Mouse (Mus musculus) adrenal gland, adult 8-10 months (tissue): Measurements from ENCODE around the gene P2ry12. TPM values are rescaled to one million over a fixed set of nuclear protein-coding genes. Genes with fewer than 3 reads are reported as not detected.

Experiments used
- DNase-seq: peaks from one replicate; pipeline ENCODE4 v3.0.0; 2022
- total RNA-seq, 4 experiments: library from RNA; stranded (reverse); gene quantifications; 2 replicates each; pipeline ENCODE4 v1.2.4; 2022

The P2ry12 gene
- total RNA-seq, 4 experiments from 2014 or later, result 1.2 to 4.8 (median 2.4) TPM

DNA sequence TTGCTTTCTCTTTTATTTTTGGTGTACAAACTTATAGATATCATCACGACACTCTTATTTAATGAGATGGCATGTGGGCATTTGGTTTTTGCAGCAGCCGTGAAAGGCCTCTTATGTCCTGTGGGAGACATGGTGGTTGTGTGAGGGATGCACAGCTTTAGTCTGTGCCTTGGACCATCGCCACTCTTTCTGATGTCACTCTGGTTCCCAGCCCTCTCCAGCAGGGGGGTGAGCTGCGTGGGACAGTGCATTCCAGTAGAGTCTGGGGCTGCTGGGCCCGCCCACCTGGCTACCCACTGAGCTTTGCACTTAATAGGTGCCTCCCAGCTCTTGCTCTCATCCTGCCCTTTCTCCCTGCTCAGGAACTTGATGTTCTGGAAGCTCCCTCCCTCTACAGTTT, 81.5 kb downstream of the P2ry12 start:
- DNase-seq, result no peak

GRCm38 (mm10) chr3:59176871-59177270, 85.8 kb downstream of the P2ry12 start:
- no peak for DNase-seq

GRCm38 (mm10) chr3:59175234-59175633, 87.4 kb downstream of the P2ry12 start:
- peak; percentile 28 for DNase-seq

DNA sequence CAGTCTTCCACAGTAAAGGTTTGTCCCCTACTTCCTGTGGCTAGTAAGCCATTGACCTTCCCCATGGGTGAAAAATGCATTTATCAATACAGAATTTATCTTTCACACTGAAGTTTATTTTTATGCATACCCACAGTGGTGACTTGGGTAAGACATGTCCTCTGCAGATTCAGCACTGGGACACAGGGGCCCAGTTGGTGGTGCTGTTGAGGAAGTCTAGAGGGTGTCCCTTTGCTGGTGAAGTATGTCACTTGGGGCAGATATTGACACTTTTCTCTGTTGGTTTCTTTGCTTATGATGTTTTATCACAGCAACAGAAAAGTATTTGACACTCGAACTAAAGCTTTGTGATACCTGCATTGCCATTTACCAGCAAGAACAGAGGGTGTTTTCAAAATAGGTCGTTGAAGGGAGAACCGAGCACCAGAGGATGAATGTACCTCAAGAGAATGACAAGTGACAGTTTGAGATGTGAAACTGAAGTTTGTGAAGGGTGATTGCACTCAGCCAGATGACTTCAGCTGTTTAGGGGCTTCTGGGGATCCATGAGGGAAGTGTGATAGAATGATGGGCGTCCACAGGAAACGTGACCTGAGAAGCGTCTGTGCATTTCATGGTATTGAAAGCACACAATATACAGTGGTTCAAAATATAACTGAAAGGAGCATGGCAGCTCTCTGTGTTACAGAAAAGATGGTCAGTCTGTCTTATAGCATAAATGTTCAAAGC, 88.1 kb downstream of the P2ry12 start:
- DNase-seq, result no peak

DNA sequence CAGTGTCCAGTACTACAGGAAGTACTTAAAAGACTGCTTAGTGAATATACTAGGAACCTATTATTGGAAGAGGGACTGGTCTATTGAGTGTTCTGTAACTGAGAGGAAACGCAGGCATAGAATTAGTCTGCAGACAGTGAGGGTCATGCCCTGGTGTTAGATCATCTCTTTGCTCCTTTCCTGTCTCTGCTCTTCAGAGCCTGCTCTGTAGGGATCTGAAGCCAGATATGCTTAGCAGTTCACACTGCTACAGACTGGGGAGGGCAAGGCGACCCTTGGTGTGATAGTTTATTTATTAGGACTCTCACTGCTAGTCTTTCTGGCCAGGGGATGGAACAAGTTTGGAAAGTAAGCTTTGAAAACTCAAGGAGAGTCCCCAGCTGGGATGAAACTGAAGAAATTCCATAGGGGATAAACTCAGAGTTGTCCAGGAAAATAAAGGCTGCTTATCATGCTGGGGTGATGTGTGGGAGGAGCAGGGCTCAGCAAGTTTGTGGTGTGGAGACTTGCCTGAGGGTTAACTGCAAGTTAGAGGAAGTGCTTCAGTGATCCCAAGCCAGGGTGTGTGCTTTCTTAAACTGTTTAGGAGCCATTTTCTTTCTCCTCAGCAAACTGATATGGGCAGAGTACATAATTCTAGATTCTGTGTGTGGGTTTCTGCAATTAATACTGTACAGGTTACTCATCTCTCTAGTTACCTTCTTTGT, 92.6 kb downstream of the P2ry12 start:
- DNase-seq, result no peak

DNA sequence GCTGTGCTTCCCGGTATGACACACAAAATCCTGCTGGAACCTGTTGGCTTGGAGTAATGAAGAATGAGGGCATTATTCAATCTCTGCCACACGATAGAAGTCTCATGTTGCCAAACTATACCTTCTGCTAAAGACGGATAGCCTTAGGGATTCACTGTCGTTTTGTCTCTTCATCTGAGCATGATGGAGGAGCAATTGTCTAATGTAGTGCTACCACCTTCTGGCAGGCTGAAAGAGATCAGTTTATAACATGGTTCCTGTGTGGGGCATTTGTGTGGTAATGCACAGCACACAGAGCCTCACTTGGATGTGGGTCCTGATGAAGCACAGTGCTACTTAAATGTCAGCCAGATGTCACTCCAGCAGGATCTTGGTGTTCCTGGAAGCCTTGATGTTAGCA, 93.5 kb downstream of the P2ry12 start:
- DNase-seq, result no peak

DNA sequence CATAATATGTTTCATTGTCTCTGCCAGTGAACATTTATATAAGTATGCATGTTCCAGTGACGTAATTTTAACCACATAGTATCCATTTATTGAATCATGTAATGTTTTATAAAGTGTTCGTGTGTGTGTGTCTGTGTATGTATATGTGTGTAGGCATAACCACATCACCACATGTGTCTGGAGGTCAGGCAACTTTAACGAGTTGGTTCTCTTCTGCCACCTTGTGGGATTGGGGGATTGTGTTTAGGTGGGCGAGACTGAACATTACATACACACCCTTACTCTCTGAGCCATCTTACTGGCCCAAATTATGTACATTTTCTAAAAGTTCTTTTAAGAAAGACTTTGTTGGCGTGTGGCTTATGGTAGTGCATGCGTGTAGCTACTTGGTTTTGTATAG, 94.2 kb downstream of the P2ry12 start:
- no peak for DNase-seq

DNA sequence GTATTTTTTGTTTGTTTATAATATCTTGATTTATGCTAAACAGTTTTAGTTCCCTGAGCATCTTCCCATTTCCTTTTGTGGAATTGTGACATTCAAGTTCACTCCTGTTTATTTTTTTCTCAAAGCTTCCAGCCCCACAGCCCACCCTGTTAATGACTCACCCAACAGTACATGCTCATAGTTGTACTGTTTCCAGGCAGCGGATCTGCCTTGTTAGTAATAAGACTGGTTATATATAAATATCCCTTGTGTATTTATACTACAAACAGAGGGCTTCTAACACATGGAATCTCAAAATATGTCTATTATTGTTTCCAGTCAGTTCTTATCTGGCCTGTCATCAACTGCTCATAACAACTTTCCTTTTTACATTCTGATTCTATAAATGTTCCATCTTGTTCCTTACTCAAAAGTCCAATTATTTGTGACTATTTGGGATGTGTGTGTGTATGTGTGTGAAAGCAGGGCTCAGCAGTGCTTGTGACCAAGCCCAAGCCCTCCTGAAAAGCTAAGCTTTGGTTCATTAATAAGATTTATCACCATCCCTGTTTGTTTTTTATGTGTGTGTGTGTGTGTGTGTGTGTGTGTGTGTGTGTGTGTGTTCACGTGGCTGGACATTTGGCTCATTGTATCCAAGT, 95.1 kb downstream of the P2ry12 start:
- no peak for DNase-seq

Other genes with a start within 250 kb of the P2ry12 start
- gene Gpr171, start 161.1 kb downstream of the P2ry12 start, total RNA-seq, result under 1 TPM; 0.15 to 0.45 (median 0.29) TPM
- 10 to 100 TPM; 25.4 to 47.3 (median 37.8) TPM for gene P2ry14, start 109.3 kb downstream of the P2ry12 start, total RNA-seq
- not detected for gene Gpr87, start 67.8 kb downstream of the P2ry12 start, total RNA-seq
- 1 to 10 TPM in 3 of 4 experiments, under 1 TPM in 1; 0.98 to 3.4 (median 2.0) TPM for gene P2ry13, start 52.0 kb downstream of the P2ry12 start, total RNA-seq
- 1 to 10 TPM; 1.1 to 2.3 (median 2.2) TPM for gene Igsf10, start 81.5 kb upstream of the P2ry12 start, total RNA-seq